Mouse (Mus musculus) small intestine, adult 2 months (tissue): Measurements from ENCODE around the gene Asic2.

Source experiments
- CTCF ChIP-seq: fragments of 200-500 bp; IDR thresholded peaks from 2 replicates; pipeline ENCODE4 v1.5.1; 2012; ENCODE audit warnings: low read depth, mild to moderate bottlenecking, control low read depth, inconsistent platforms, low read length, moderate library complexity, mixed read lengths; ENCODE audit not compliant: insufficient replicate concordance, insufficient read length; ENCODE audit errors: extremely low read depth
- POLR2A ChIP-seq: fragments of 200-500 bp; IDR thresholded peaks from 2 replicates; pipeline ENCODE4 v1.6.1; 2012; ENCODE audit warnings: low read depth, mild to moderate bottlenecking, control low read depth, inconsistent platforms, low read length, moderate library complexity

- TF ChIP-seq CTCF (no peak), POLR2A (no peak)
Measured at GRCm38 (mm10) chr11:81079237-81079636, 889.0 kb downstream of the Asic2 start.
